ENCODE assay signal across 8 mouse cellular contexts in genomic region chr17:46027066-46027917, GRCm38 (mm10). TPM values are rescaled to one million over a fixed set of nuclear protein-coding genes. Genes with fewer than 3 reads are reported as not detected.
DNase-seq lines count a peak whose midpoint lies in the region; ATAC-seq and TF ChIP-seq lines count a peak whose summit lies in the region.

No protein-coding gene starts in this region.

- intact Hi-C loops in heart, postnatal 25 days (cut with DNase I): loop anchor here (5.0 kb wide), 1 partner anchor 140 kb away; no protein-coding TSS in a partner anchor

- peak; percentile 33 to 61 (median 51); a peak in 5 of 6 replicates for TF ChIP-seq CTCF in MEL (IDR thresholded peaks at IDR 0.05 in 2 of 3, conservative IDR thresholded peaks at IDR 0.05 in 1 of 3; ENCODE audit: control insufficient read depth in 1 of 3, insufficient read depth in 1 of 3, low read depth in 2 of 3, low read length in 3 of 3, poor library complexity in 1 of 3, severe bottlenecking in 1 of 3)
- TF ChIP-seq CTCF in forebrain, postnatal 0 days (IDR thresholded peaks at IDR 0.05; ENCODE audit: low read depth): peak; percentile 84
- peak; percentile 88 for TF ChIP-seq CTCF in lung, embryonic 14.5 days (IDR thresholded peaks at IDR 0.05; ENCODE audit: low read depth)

- H3K79me2 ChIP-seq in MEL (ENCODE audit: control insufficient read depth, insufficient read depth, low read length, poor library complexity): peaks cover 46% of the 10 kb centered on the region

- peak; percentile 44 for ATAC-seq in forebrain, postnatal 0 days
- peak; percentile 29; the same call in 1 of the 2 replicates for ATAC-seq in lung, embryonic 14.5 days (ENCODE audit: insufficient read depth)

- peaks cover 0 to 8% of the 10 kb centered on the region in 2 experiments; a peak in 2 of 4 replicates for H3K4me1 ChIP-seq in MEL (ENCODE audit: control insufficient read depth in 1 of 2, insufficient read depth in 2 of 2, low read length in 2 of 2)
- peaks cover 25% of the 10 kb centered on the region for H3K4me1 ChIP-seq in forebrain, postnatal 0 days (ENCODE audit: insufficient read depth)
- H3K4me1 ChIP-seq in lung, embryonic 14.5 days (ENCODE audit: insufficient read depth): peaks cover 6% of the 10 kb centered on the region; the same call in 1 of the 2 replicates

- H3K9ac ChIP-seq in MEL (ENCODE audit: control insufficient read depth, low read depth, low read length, poor library complexity, severe bottlenecking): no peak overlapping the region
- H3K9ac ChIP-seq in forebrain, postnatal 0 days: peak overlapping the region; percentile 53
- peak overlapping the region; percentile 99 for H3K9ac ChIP-seq in lung, embryonic 14.5 days

- WGBS in forebrain, postnatal 0 days: 8% methylated on average over 16 of the region's 16 CpGs
- WGBS in lung, embryonic 14.5 days: 7% methylated on average over 16 of the region's 16 CpGs

- TF ChIP-seq RAD21 in MEL (IDR thresholded peaks at IDR 0.05; ENCODE audit: low read depth, low read length): peak; percentile 7

- DNase-seq in MEL (ENCODE audit: low read depth, low spot score): no peak
- peak; percentile 61 to 65 for DNase-seq in cerebellum, adult 18-20 months
- DNase-seq in forebrain, postnatal 0 days: peak; percentile 86
- peak; percentile 69 for DNase-seq in heart, postnatal 25 days (ENCODE audit: low spot score)
- peak; percentile 43 for DNase-seq in layer of hippocampus, adult 9-11 months
- DNase-seq in lung, embryonic 14.5 days: peak; percentile 91
- peak; percentile 44 for DNase-seq in ovary, adult 18-20 months (ENCODE audit: low spot score)
- peak; percentile 55 to 80 for DNase-seq in urinary bladder, postnatal 36 days (ENCODE audit: low spot score in 2 of 2)

- no peaks in the 10 kb centered on the region for H3K9me3 ChIP-seq in MEL (replicated peaks; ENCODE audit: insufficient read depth, low read length)
- no peaks in the 10 kb centered on the region for H3K9me3 ChIP-seq in forebrain, postnatal 0 days (ENCODE audit: low read length)
- H3K9me3 ChIP-seq in lung, embryonic 14.5 days (ENCODE audit: low read depth, low read length): no peaks in the 10 kb centered on the region

- peak overlapping the region; percentile 65 for H3K4me2 ChIP-seq in forebrain, postnatal 0 days (ENCODE audit: low read depth)
- peak overlapping the region; percentile 98 for H3K4me2 ChIP-seq in lung, embryonic 14.5 days

- no peak for TF ChIP-seq POLR2A in MEL (IDR thresholded peaks at IDR 0.05; ENCODE audit: control insufficient read depth in 1 of 2, insufficient read depth in 1 of 2, low read depth in 1 of 2, low read length in 2 of 2, poor library complexity in 1 of 2)

- peaks cover 4 to 23% of the 10 kb centered on the region in 2 experiments for H3K36me3 ChIP-seq in MEL (ENCODE audit: control insufficient read depth in 1 of 2, insufficient read depth in 2 of 2, low read length in 2 of 2)
- H3K36me3 ChIP-seq in forebrain, postnatal 0 days (ENCODE audit: insufficient read depth): peaks cover 13% of the 10 kb centered on the region
- peaks cover 45% of the 10 kb centered on the region for H3K36me3 ChIP-seq in lung, embryonic 14.5 days (ENCODE audit: insufficient read depth)

- H3K27me3 ChIP-seq in MEL (ENCODE audit: control insufficient read depth in 1 of 2, insufficient read depth in 2 of 2, low read length in 2 of 2): no peaks in the 10 kb centered on the region
- H3K27me3 ChIP-seq in forebrain, postnatal 0 days (ENCODE audit: insufficient read depth, low read length): no peaks in the 10 kb centered on the region
- no peaks in the 10 kb centered on the region for H3K27me3 ChIP-seq in lung, embryonic 14.5 days (ENCODE audit: insufficient read depth, low read length)

- no peak overlapping the region for H3K4me3 ChIP-seq in MEL (ENCODE audit: control insufficient read depth in 1 of 2, insufficient read depth in 1 of 2, low read depth in 2 of 2, low read length in 2 of 2)
- H3K4me3 ChIP-seq in forebrain, postnatal 0 days (ENCODE audit: low read depth, low read length): peak overlapping the region; percentile 26
- peak overlapping the region; percentile 96 for H3K4me3 ChIP-seq in lung, embryonic 14.5 days (ENCODE audit: low read depth, low read length)

- no peak overlapping the region for H3K27ac ChIP-seq in MEL (ENCODE audit: control insufficient read depth, low read depth, low read length)
- H3K27ac ChIP-seq in forebrain, postnatal 0 days (ENCODE audit: low read depth, low read length): peak overlapping the region; percentile 74
- H3K27ac ChIP-seq in lung, embryonic 14.5 days (ENCODE audit: low read depth): peak overlapping the region; percentile 99

- no peak for TF ChIP-seq EP300 in MEL (IDR thresholded peaks at IDR 0.05; ENCODE audit: low read depth in 1 of 2, low read length in 2 of 2)

TF ChIP-seq in MEL, 35 proteins besides CTCF, POLR2A, EP300 and RAD21:
- peak; percentile 2; the same call in 1 of the 2 replicates for TF ChIP-seq ZNF384 (IDR thresholded peaks at IDR 0.05; ENCODE audit: low read depth, low read length)
- TF ChIP-seq RCOR1 (IDR thresholded peaks at IDR 0.05; ENCODE audit: low read depth, low read length): no peak
- TF ChIP-seq SMC3 (IDR thresholded peaks at IDR 0.05; ENCODE audit: low read depth, low read length): peak; percentile 47
TF ChIP-seq in MEL: peak in this region for 2.

RNA-seq across cellular contexts. Expression of gene Vegfa, which starts 4.9 kb away (rescaled TPM):
- total RNA-seq in MEL (2012; rRNA removed): 16.1 and 39.4 TPM in 2 replicates
- 10 to 100 TPM in 1 of 2 experiments, not detected in 1; 38.6 TPM for polyA plus RNA-seq in MEL (2012; ENCODE audit: insufficient read depth in 1 of 2, insufficient read length in 2 of 2, low read depth in 1 of 2, low replicate concordance in 2 of 2, missing spikeins in 1 of 2)
- total RNA-seq in forebrain, postnatal 0 days (2014; rRNA removed): 70.7 and 96.5 TPM in 2 replicates
- 2.0 and 2.3 TPM in 2 replicates for polyA plus RNA-seq in forebrain, postnatal 0 days (2015; fragmentation: Nextera tagmentation; extraction: Ambion mirVana)
- total RNA-seq in heart, postnatal 25 days (2021): 100 to 1,000 TPM; 257 to 275 TPM
- polyA plus RNA-seq in lung, embryonic 14.5 days (2014; fragmentation: Nextera tagmentation; extraction: Ambion mirVana): 6.6 and 7.7 TPM in 2 replicates

Comparison
In these comparisons a context has a peak if more than half of its experiments do, and no peak if none do; other contexts are left out.
1. H3K4me3 ChIP-seq: peak in forebrain, postnatal 0 days (single experiment) and lung, embryonic 14.5 days (single experiment); none in MEL (0 of 2).
2. Peak in every context shown above with its lines, with median percentiles within 50 percentile points of each other: CTCF ChIP-seq.